Mouse (Mus musculus): ENCODE measurements around the gene Hdgfl2. TPM values are rescaled to one million over a fixed set of nuclear protein-coding genes. Genes with fewer than 3 reads are reported as not detected.

The Hdgfl2 gene
- total RNA-seq, 2 experiments from 2014 or later: 21.5 to 24.2 TPM

Other genes with a start within 250 kb of the Hdgfl2 start
- gene Zfp119a, start 200.7 kb upstream of the Hdgfl2 start, total RNA-seq (2021): 1 to 10 TPM; 2.7 to 3.2 TPM
- gene Zfp959, start 187.5 kb upstream of the Hdgfl2 start, total RNA-seq (2021): 1 to 10 TPM; 2.6 to 3.4 TPM
- 1 to 10 TPM; 3.0 to 3.1 TPM for gene Zfp119b, start 130.1 kb upstream of the Hdgfl2 start, total RNA-seq (2021)
- gene Ebi3, start 127.0 kb upstream of the Hdgfl2 start, total RNA-seq (2021): under 1 TPM in 1 of 2 experiments, not detected in 1; 0.31 TPM
- gene Yju2, start 120.5 kb upstream of the Hdgfl2 start, total RNA-seq (2021): 1 to 10 TPM; 7.8 TPM
- gene Shd, start 109.2 kb upstream of the Hdgfl2 start, total RNA-seq (2021): under 1 TPM in 1 of 2 experiments, not detected in 1; 0.28 TPM
- gene Fsd1, start 93.1 kb upstream of the Hdgfl2 start, total RNA-seq (2021): not detected
- gene Stap2, start 74.0 kb upstream of the Hdgfl2 start, total RNA-seq (2021): 1 to 10 TPM; 2.6 to 4.9 TPM
- 10 to 100 TPM; 43.3 to 44.4 TPM for gene Mpnd, start 73.9 kb upstream of the Hdgfl2 start, total RNA-seq (2021)
- gene Sh3gl1, start 43.0 kb upstream of the Hdgfl2 start, total RNA-seq (2021): 10 to 100 TPM; 10.8 to 12.4 TPM
- 1 to 10 TPM in 1 of 2 experiments, under 1 TPM in 1; 0.79 to 1.3 TPM for gene Chaf1a, start 39.2 kb upstream of the Hdgfl2 start, total RNA-seq (2021)
- 10 to 100 TPM; 42.7 to 46.1 TPM for gene Ubxn6, start 4.6 kb upstream of the Hdgfl2 start, total RNA-seq (2021)
- 100 to 1,000 TPM; 177 to 234 TPM for gene Plin4, start 30.2 kb downstream of the Hdgfl2 start, total RNA-seq (2021)
- 10 to 100 TPM; 27.7 to 29.0 TPM for gene Plin5, start 38.0 kb downstream of the Hdgfl2 start, total RNA-seq (2021)
- gene Lrg1, start 42.4 kb downstream of the Hdgfl2 start, total RNA-seq (2021): 10 to 100 TPM; 13.4 to 24.9 TPM
- 1 to 10 TPM; 1.9 to 4.2 TPM for gene Sema6b, start 60.7 kb downstream of the Hdgfl2 start, total RNA-seq (2021)
- gene Tnfaip8l1, start 82.8 kb downstream of the Hdgfl2 start, total RNA-seq (2021): under 1 TPM; 0.64 to 0.78 TPM
- 10 to 100 TPM; 20.3 to 21.7 TPM for gene Mydgf, start 104.3 kb downstream of the Hdgfl2 start, total RNA-seq (2021)
- gene Dpp9, start 139.3 kb downstream of the Hdgfl2 start, total RNA-seq (2021): 10 to 100 TPM; 27.1 to 31.8 TPM
- 100 to 1,000 TPM; 133 to 135 TPM for gene Fem1a, start 177.2 kb downstream of the Hdgfl2 start, total RNA-seq (2021)
- gene Ticam1, start 197.2 kb downstream of the Hdgfl2 start, total RNA-seq (2021): 1 to 10 TPM; 2.8 to 3.0 TPM
- 10 to 100 TPM; 35.3 to 39.1 TPM for gene Plin3, start 213.2 kb downstream of the Hdgfl2 start, total RNA-seq (2021)
- not detected for gene Arrdc5, start 220.7 kb downstream of the Hdgfl2 start, total RNA-seq (2021)
- 1 to 10 TPM; 2.6 to 2.7 TPM for gene Uhrf1, start 223.7 kb downstream of the Hdgfl2 start, total RNA-seq (2021)
- 10 to 100 TPM; 21.5 to 22.6 TPM for gene Kdm4b, start 246.4 kb downstream of the Hdgfl2 start, total RNA-seq (2021)